Comparison of ENCODE assay signal across 22 mouse cellular contexts in the genomic region with DNA sequence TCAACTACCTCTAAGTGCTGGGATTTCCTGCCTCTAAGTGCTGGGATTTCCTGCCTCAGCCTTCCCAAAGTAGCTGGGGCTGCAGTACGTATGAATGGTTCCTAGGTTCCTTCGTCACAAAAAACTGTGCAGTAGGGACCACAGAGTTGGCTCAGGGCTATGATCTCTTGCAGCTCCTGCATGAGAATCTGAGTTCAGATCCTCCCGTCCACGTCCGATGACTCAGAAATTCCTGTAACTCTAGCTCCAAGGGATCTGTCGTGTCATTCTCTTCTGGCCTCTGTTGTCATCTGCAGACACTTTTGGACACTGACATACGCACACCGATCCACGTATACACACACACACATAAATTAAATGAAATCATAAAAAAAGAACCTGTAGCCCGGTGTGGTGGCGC. TPM values are rescaled to one million over a fixed set of nuclear protein-coding genes. Genes with fewer than 3 reads are reported as not detected.
A peak's percentile ranks its signal among the peaks of the same experiment; 100 is the strongest.
DNase-seq lines count a peak whose midpoint lies in the region; ATAC-seq lines count a peak whose summit lies in the region.
"Had no signal": no experiment of that assay in that cellular context is flagged by ENCODE, and none has a peak within 500 bp of the region (broad histone marks: within the 10 kb centered on the region; RNA-seq: fewer than 3 reads in every experiment).

No protein-coding gene starts in this region.

- peaks cover 15% of the 10 kb centered on the region for H3K4me1 ChIP-seq in brown adipose tissue, adult 24 weeks (ENCODE audit: control insufficient read depth, insufficient read depth, insufficient read length, low read length)
- H3K4me1 ChIP-seq: embryonic facial prominence, embryonic 13.5 days; embryonic facial prominence, embryonic 15.5 days; forebrain, embryonic 10.5 days; forebrain, embryonic 12.5 days had no signal

- peak; percentile 40 for DNase-seq in adrenal gland, adult 2 months
- no peak for DNase-seq in adrenal gland, postnatal 10 days
- DNase-seq in 416B (ENCODE audit: low read depth), result peak; percentile 79
- DNase-seq: adrenal gland, adult 8-10 months; adrenal gland, postnatal 25 days; cerebellum, adult 11 months; cerebellum, adult 18-20 months; cerebellum, adult 8-10 months; cerebellum, adult 9-11 months; cerebellum, postnatal 14 days; cerebellum, postnatal 36 days; embryo, embryonic 11 days had no signal

- ATAC-seq in frontal cortex, adult (ENCODE audit: low TSS enrichment), result no peak
- ATAC-seq: forebrain, embryonic 14.5 days; forebrain, embryonic 16.5 days had no signal

- H3K4me3 ChIP-seq in brown adipose tissue, adult 24 weeks (ENCODE audit: insufficient read depth, low read depth, low read length), result no peak overlapping the region
- H3K4me3 ChIP-seq: embryonic facial prominence, embryonic 13.5 days; embryonic facial prominence, embryonic 15.5 days; erythroblast, embryonic 14.5 days; forebrain, embryonic 10.5 days; forebrain, embryonic 12.5 days had no signal

- peak overlapping the region; percentile 46; the same call in 1 of the 2 replicates for H3K27ac ChIP-seq in brown adipose tissue, adult 24 weeks (replicated peaks; ENCODE audit: low read depth, low read length)
- H3K27ac ChIP-seq: embryonic facial prominence, embryonic 13.5 days; embryonic facial prominence, embryonic 15.5 days; forebrain, embryonic 10.5 days; forebrain, embryonic 12.5 days had no signal

RNA-seq across cellular contexts. Expression of gene Prkrip1, which starts 14.0 kb away (rescaled TPM):
- total RNA-seq in adrenal gland, adult 2 months (2021), result 10 to 100 TPM; 33.7 to 34.5 TPM
- 2.5 and 4.3 TPM in 2 replicates for polyA plus RNA-seq in adrenal gland, adult 2 months (2012; rRNA removed)
- 10 to 100 TPM; 30.0 to 33.2 TPM for total RNA-seq in adrenal gland, postnatal 10 days (2021)
- polyA plus RNA-seq in brown adipose tissue, adult 24 weeks (2012; ENCODE audit: insufficient read depth, insufficient read length, missing spikeins), result 38.5 and 40.6 TPM in 2 replicates

RNA-seq across cellular contexts. Expression of gene Sh2b2, which starts 33.6 kb away (rescaled TPM):
- total RNA-seq in adrenal gland, adult 2 months (2021), result 10 to 100 TPM; 27.0 to 30.0 TPM
- polyA plus RNA-seq in adrenal gland, adult 2 months (2012; rRNA removed), result 57.6 and 89.9 TPM in 2 replicates
- total RNA-seq in adrenal gland, postnatal 10 days (2021), result 10 to 100 TPM; 29.1 to 30.7 TPM
- polyA plus RNA-seq in brown adipose tissue, adult 24 weeks (2012; ENCODE audit: insufficient read depth, insufficient read length, missing spikeins), result 67.4 and 106 TPM in 2 replicates
- total RNA-seq: MEL had no signal

RNA-seq across cellular contexts. Expression of gene Orai2, which starts 42.2 kb away (rescaled TPM):
- total RNA-seq in adrenal gland, adult 2 months (2021), result 1 to 10 TPM; 2.5 to 4.0 TPM
- polyA plus RNA-seq in adrenal gland, adult 2 months (2012; rRNA removed), result 9.5 and 9.7 TPM in 2 replicates
- 1 to 10 TPM; 5.1 to 6.6 TPM for total RNA-seq in adrenal gland, postnatal 10 days (2021)
- polyA plus RNA-seq in brown adipose tissue, adult 24 weeks (2012; ENCODE audit: insufficient read depth, insufficient read length, missing spikeins), result 0.52 and 1.7 TPM in 2 replicates
